Mouse (Mus musculus): ENCODE results near the gene Tns4.

DNA sequence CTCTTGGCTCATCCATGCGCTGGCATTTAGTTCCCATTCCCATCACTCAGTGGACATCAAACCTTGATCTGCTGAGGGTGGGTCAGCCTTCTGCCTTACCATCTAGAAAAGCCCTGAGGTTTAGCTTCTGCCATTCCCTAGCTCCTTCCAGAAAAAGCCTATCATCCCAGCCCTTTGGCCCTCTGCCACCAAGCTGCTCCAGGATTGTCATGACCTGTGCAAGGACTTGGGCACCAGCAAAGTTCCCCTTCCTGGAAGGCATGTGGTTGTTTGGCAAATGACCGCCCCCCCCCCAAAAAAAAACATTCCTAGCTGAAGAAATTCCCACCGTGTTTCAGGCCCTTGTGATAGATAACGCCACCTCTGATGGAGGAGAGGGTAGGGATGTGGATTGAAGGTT is 34.0 kb downstream of the Tns4 start:
- TF ChIP-seq EP300 (IDR thresholded peaks at IDR 0.05; ENCODE audit: low read depth) (no peak), CTCF (IDR thresholded peaks at IDR 0.05; ENCODE audit: low read depth) (no peak)
